Mouse (Mus musculus): Measurements from ENCODE around the gene Gdpgp1. TPM values are rescaled to one million over a fixed set of nuclear protein-coding genes. Genes with fewer than 3 reads are reported as not detected.
A peak's percentile ranks its signal among the peaks of the same experiment; 100 is the strongest.

The Gdpgp1 gene
- total and polyA plus RNA-seq, 3 experiments: 2.0 to 3.6 (median 3.0) TPM

GRCm38 (mm10) chr7:80188579-80189125 lies 44.0 kb upstream of the Gdpgp1 start:
- H3K9me3 ChIP-seq (replicated peaks; ENCODE audit: low read length): no peaks in the 10 kb centered on the region
- no peak for DNase-seq (ENCODE audit: extremely low read depth)
- TF ChIP-seq SIN3A (IDR thresholded peaks at IDR 0.05; ENCODE audit: low read length) (no peak), POLR2A (IDR thresholded peaks at IDR 0.05; ENCODE audit: low read depth, low read length) (no peak), RAD21 (IDR thresholded peaks at IDR 0.05; ENCODE audit: low read depth, low read length) (no peak), SMC3 (IDR thresholded peaks at IDR 0.05; ENCODE audit: low read depth, low read length) (no peak), CHD2 (IDR thresholded peaks at IDR 0.05; ENCODE audit: low read length) (no peak), ZC3H11A (IDR thresholded peaks at IDR 0.05; ENCODE audit: low read depth, low read length) (no peak), POLR2AphosphoS2 (IDR thresholded peaks at IDR 0.05; ENCODE audit: low read depth, low read length) (no peak)
- no peak overlapping the region for H3K4me3 ChIP-seq (replicated peaks in 1 of 3; ENCODE audit: low read depth in 2 of 3, low read length in 2 of 3, poor library complexity in 1 of 3)
- no peaks in the 10 kb centered on the region for H3K27me3 ChIP-seq (replicated peaks)
- no peaks in the 10 kb centered on the region for H3K79me2 ChIP-seq (replicated peaks; ENCODE audit: control insufficient read depth, extremely low read depth, insufficient read depth, poor library complexity, severe bottlenecking)
- H3K36me3 ChIP-seq (replicated peaks in 1 of 2; ENCODE audit: control insufficient read depth in 1 of 2, insufficient read depth in 1 of 2, low read length in 1 of 2): no peaks in the 10 kb centered on the region
- H3K9ac ChIP-seq (ENCODE audit: insufficient read depth, low read depth): no peak overlapping the region
- H3K27ac ChIP-seq (ENCODE audit: insufficient read depth, low read depth): no peak overlapping the region
- no peak overlapping the region for H3K4me2 ChIP-seq (ENCODE audit: insufficient read depth, low read depth, poor library complexity, severe bottlenecking)
- dilution Hi-C loops (cut with MboI; ENCODE audit: extremely low pct_ligation_motif_present, extremely low pct_unique_long_range_greater_than_20kb, low sequenced_read_pairs) (no loop called here), in situ Hi-C loops (cut with MboI; ENCODE audit: low pct_ligation_motif_present, low pct_unique_long_range_greater_than_20kb, low sequenced_read_pairs) (no loop called here)
- peaks cover 27 to 59% of the 10 kb centered on the region in 2 experiments for H3K4me1 ChIP-seq (ENCODE audit: control insufficient read depth in 1 of 2, insufficient read depth in 2 of 2)

- in situ Hi-C loops (cut with MboI; ENCODE audit: low pct_ligation_motif_present, low pct_unique_long_range_greater_than_20kb, low sequenced_read_pairs): no loop called here
- dilution Hi-C loops (cut with MboI; ENCODE audit: extremely low pct_ligation_motif_present, extremely low pct_unique_long_range_greater_than_20kb, low sequenced_read_pairs): no loop called here
- H3K79me2 ChIP-seq (replicated peaks; ENCODE audit: control insufficient read depth, extremely low read depth, insufficient read depth, poor library complexity, severe bottlenecking): no peaks in the 10 kb centered on the region
- H3K27ac ChIP-seq (ENCODE audit: insufficient read depth, low read depth): no peak overlapping the region
- DNase-seq (ENCODE audit: extremely low read depth): no peak
- no peaks in the 10 kb centered on the region for H3K36me3 ChIP-seq (replicated peaks in 1 of 2; ENCODE audit: control insufficient read depth in 1 of 2, insufficient read depth in 1 of 2, low read length in 1 of 2)
- no peak overlapping the region for H3K4me3 ChIP-seq (replicated peaks in 1 of 3; ENCODE audit: low read depth in 2 of 3, low read length in 2 of 3, poor library complexity in 1 of 3)
- H3K4me1 ChIP-seq (ENCODE audit: control insufficient read depth in 1 of 2, insufficient read depth in 2 of 2): peaks cover 30 to 62% of the 10 kb centered on the region in 2 experiments
- H3K27me3 ChIP-seq (replicated peaks): no peaks in the 10 kb centered on the region
- H3K9me3 ChIP-seq (replicated peaks; ENCODE audit: low read length): no peaks in the 10 kb centered on the region
- H3K4me2 ChIP-seq (ENCODE audit: insufficient read depth, low read depth, poor library complexity, severe bottlenecking): no peak overlapping the region
- no peak overlapping the region for H3K9ac ChIP-seq (ENCODE audit: insufficient read depth, low read depth)
- TF ChIP-seq USF2 (conservative IDR thresholded peaks at IDR 0.05; ENCODE audit: low read depth, low read length) (peak; percentile 57; the same call in 1 of the 2 replicates), MAX (IDR thresholded peaks at IDR 0.05; ENCODE audit: low read length) (0 out of 2 replicates have a peak, but pooled peaks have one; percentile 34), USF1 (IDR thresholded peaks at IDR 0.05; ENCODE audit: low read depth, low read length) (peak; percentile 69), TBP (conservative IDR thresholded peaks at IDR 0.05; ENCODE audit: low read depth, low read length) (no peak), BHLHE40 (IDR thresholded peaks at IDR 0.05; ENCODE audit: low read depth, low read length) (peak; percentile 59)
Observed at GRCm38 (mm10) chr7:80189147-80189933, 43.3 kb upstream of the Gdpgp1 start.

- H3K4me2 ChIP-seq (ENCODE audit: insufficient read depth, low read depth, poor library complexity, severe bottlenecking): peak overlapping the region; percentile 97
- H3K79me2 ChIP-seq (replicated peaks; ENCODE audit: control insufficient read depth, extremely low read depth, insufficient read depth, poor library complexity, severe bottlenecking): no peaks in the 10 kb centered on the region
- H3K36me3 ChIP-seq (replicated peaks in 1 of 2; ENCODE audit: control insufficient read depth in 1 of 2, insufficient read depth in 1 of 2, low read length in 1 of 2): no peaks in the 10 kb centered on the region
- peak; percentile 85 for DNase-seq (ENCODE audit: extremely low read depth)
- H3K4me3 ChIP-seq (replicated peaks in 1 of 3; ENCODE audit: low read depth in 2 of 3, low read length in 2 of 3, poor library complexity in 1 of 3): no peak overlapping the region
- H3K27ac ChIP-seq (ENCODE audit: insufficient read depth, low read depth): peak overlapping the region; percentile 99
- H3K9ac ChIP-seq (ENCODE audit: insufficient read depth, low read depth): peak overlapping the region; percentile 43; the same call in 1 of the 2 replicates
- H3K9me3 ChIP-seq (replicated peaks; ENCODE audit: low read length): no peaks in the 10 kb centered on the region
- H3K4me1 ChIP-seq (ENCODE audit: control insufficient read depth in 1 of 2, insufficient read depth in 2 of 2): peaks cover 28 to 64% of the 10 kb centered on the region in 2 experiments
- dilution Hi-C loops (cut with MboI; ENCODE audit: extremely low pct_ligation_motif_present, extremely low pct_unique_long_range_greater_than_20kb, low sequenced_read_pairs): no loop called here
- H3K27me3 ChIP-seq (replicated peaks): peaks cover 3% of the 10 kb centered on the region
- in situ Hi-C loops (cut with MboI; ENCODE audit: low pct_ligation_motif_present, low pct_unique_long_range_greater_than_20kb, low sequenced_read_pairs): no loop called here
- no peak; the same call in 1 of the 2 replicates for TF ChIP-seq ETS1 (conservative IDR thresholded peaks at IDR 0.05; ENCODE audit: low read depth, low read length)
- no peak for TF ChIP-seq JUN (IDR thresholded peaks at IDR 0.05; ENCODE audit: insufficient read depth, low read depth, low read length)
- TF ChIP-seq PAX5 (IDR thresholded peaks at IDR 0.05; ENCODE audit: low read length): no peak
- peak; percentile 85 for TF ChIP-seq MEF2A (IDR thresholded peaks at IDR 0.05; ENCODE audit: borderline replicate concordance, low read depth, low read length)
- TF ChIP-seq UBTF (IDR thresholded peaks at IDR 0.05; ENCODE audit: low read depth, low read length): no peak
- peak; percentile 49; the same call in 1 of the 2 replicates for TF ChIP-seq MAFK (IDR thresholded peaks at IDR 0.05; ENCODE audit: insufficient replicate concordance, low read length)
- no peak for TF ChIP-seq JUND (conservative IDR thresholded peaks at IDR 0.05; ENCODE audit: low read depth, low read length)
- peak; percentile 21; the same call in 1 of the 2 replicates for TF ChIP-seq MXI1 (IDR thresholded peaks at IDR 0.05; ENCODE audit: low read depth, low read length)
- TF ChIP-seq KAT2A (IDR thresholded peaks at IDR 0.05; ENCODE audit: insufficient replicate concordance, low read length): no peak
- peak; percentile 42 for TF ChIP-seq ZMIZ1 (IDR thresholded peaks at IDR 0.05; ENCODE audit: low read depth, low read length)
- TF ChIP-seq MYC (IDR thresholded peaks at IDR 0.05; ENCODE audit: low read depth, low read length): no peak
- TF ChIP-seq CHD2 (IDR thresholded peaks at IDR 0.05; ENCODE audit: low read length): no peak
- no peak; the same call in none of the 2 replicates for TF ChIP-seq SMC3 (IDR thresholded peaks at IDR 0.05; ENCODE audit: low read depth, low read length)
- TF ChIP-seq POLR2AphosphoS2 (IDR thresholded peaks at IDR 0.05; ENCODE audit: low read depth, low read length): no peak
- 0 out of 4 replicates have a peak, but pooled peaks of 1 of the 2 experiments have one; percentile 9 for TF ChIP-seq CTCF (conservative IDR thresholded peaks at IDR 0.05 in 1 of 2, IDR thresholded peaks at IDR 0.05 in 1 of 2; ENCODE audit: low read depth in 2 of 2, low read length in 2 of 2)
Observed at GRCm38 (mm10) chr7:80191455-80191854, 41.2 kb upstream of the Gdpgp1 start.
